Mouse (Mus musculus): ENCODE measurements at regions not wholly inside any gene's neighbourhood (a gene's known extent, or its start where the extent isn't known, plus 50 kb on each side); places are given as distances from the start of the nearest gene placed in this dataset.

GRCm38 (mm10) chr4:11895857-11896825, 84.9 kb downstream of the Gm10604 start:
- TF ChIP-seq CTCF (IDR thresholded peaks at IDR 0.05; ENCODE audit: low read depth, low read length) = no peak
- no peak for TF ChIP-seq POLR2A (IDR thresholded peaks at IDR 0.05; ENCODE audit: extremely low read depth, insufficient read depth, low read length)

All from liver, adult 2 months (tissue).